Mouse (Mus musculus) heart, adult 2 months (tissue): Measurements from ENCODE around the gene Lat2. TPM values are rescaled to one million over a fixed set of nuclear protein-coding genes. Genes with fewer than 3 reads are reported as not detected.

Source experiments
- DNase-seq, 2 experiments: peaks; one replicate each; pipeline ENCODE4 v3.0.0; 2021
- H3K27ac ChIP-seq: fragments of 200-600 bp; 2 replicates; pipeline ENCODE4 v1.8.1; 2022
- H3K27me3 ChIP-seq: fragments of 200-500 bp; 2 replicates; pipeline ENCODE4 v1.6.1; 2012; ENCODE audit warnings: mild to moderate bottlenecking, low read length, inconsistent platforms, mixed read lengths; ENCODE audit not compliant: control insufficient read depth, insufficient read depth
- H3K36me3 ChIP-seq: fragments of 200-500 bp; 2 replicates; pipeline ENCODE4 v1.6.1; 2012; ENCODE audit warnings: low read length, inconsistent platforms; ENCODE audit not compliant: control insufficient read depth, insufficient read depth
- H3K4me1 ChIP-seq: fragments of 200-500 bp; 2 replicates; pipeline ENCODE4 v1.6.1; 2011; ENCODE audit warnings: low read length; ENCODE audit not compliant: control insufficient read depth, insufficient read depth
- H3K4me3 ChIP-seq: fragments of 200-600 bp; 2 replicates; pipeline ENCODE4 v1.8.1; 2022
- H3K79me2 ChIP-seq: fragments of 200-500 bp; replicated peaks from 2 replicates; pipeline ENCODE4 v1.6.1; 2012; ENCODE audit warnings: mild to moderate bottlenecking, inconsistent platforms, low read length, moderate library complexity, mixed read lengths; ENCODE audit not compliant: control insufficient read depth, insufficient read depth
- H3K9ac ChIP-seq: fragments of 200-500 bp; 2 replicates; pipeline ENCODE4 v1.6.1; 2012; ENCODE audit warnings: low read depth, mild to moderate bottlenecking, control low read depth, inconsistent platforms, low read length, mixed read lengths
- CTCF ChIP-seq: fragments of 200-600 bp; IDR thresholded peaks from 2 replicates; pipeline ENCODE4 v1.8.1; 2022; ENCODE audit warnings: antibody characterized with exemption, mild to moderate bottlenecking, moderate library complexity
- EP300 ChIP-seq: fragments of 200-500 bp; IDR thresholded peaks from 2 replicates; pipeline ENCODE4 v1.6.1; 2011; ENCODE audit warnings: low read depth, low read length, control low read depth; ENCODE audit not compliant: insufficient read depth
- POLR2A ChIP-seq: fragments of 200-500 bp; IDR thresholded peaks from 2 replicates; pipeline ENCODE4 v1.6.1; 2011; ENCODE audit warnings: mild to moderate bottlenecking, low read depth, low read length, control low read depth; ENCODE audit not compliant: insufficient read depth
- WGBS: fragments of 180-500 bp; shearing (Covaris S2); methylation state at CpG from one replicate; pipeline ENCODE4 v1.1.7; 2018; 5-methylcytosine and 5-hydroxymethylcytosine counted together
- intact Hi-C: fragments of 180-260 bp; cut with DNase I; formaldehyde crosslinking; loops from one replicate; pipeline ENCODE4 v1.15.1; 2025
- polyA plus RNA-seq: library from polyadenylated mRNA; depleted of rRNA; stranded (reverse); fragments of >200 nt; gene quantifications from 2 replicates; pipeline ENCODE4 v1.2.3, GENCODE M21; 2012
- total RNA-seq, 2 experiments: library from RNA; stranded (reverse); gene quantifications; 2 replicates each; pipeline ENCODE4 v1.2.3; 2021

Lat2 gene
- total and polyA plus RNA-seq, 3 experiments: 1.1 to 3.3 (median 1.6) TPM

- TF ChIP-seq EP300 (no peak), CTCF (no peak), POLR2A (no peak)
- 5% methylated on average over 5 of the region's 5 CpGs for WGBS
- H3K9ac ChIP-seq: peak overlapping the region; percentile 97
- intact Hi-C loops: loop anchor here (2.0 kb wide), 2 partner anchors 41 to 55 kb away; no protein-coding TSS in a partner anchor
- H3K4me3 ChIP-seq: peak overlapping the region; percentile 97
- H3K4me1 ChIP-seq: peaks cover 8% of the 10 kb centered on the region
- DNase-seq: no peak
- peak overlapping the region; percentile 97 for H3K27ac ChIP-seq
- no peaks in the 10 kb centered on the region for H3K27me3 ChIP-seq
- peaks cover 26% of the 10 kb centered on the region for H3K36me3 ChIP-seq
- peaks cover 9% of the 10 kb centered on the region for H3K79me2 ChIP-seq
These were observed 23.1 kb upstream of the Lat2 start for GRCm38 (mm10) chr5:134637820-134638367.

DNA sequence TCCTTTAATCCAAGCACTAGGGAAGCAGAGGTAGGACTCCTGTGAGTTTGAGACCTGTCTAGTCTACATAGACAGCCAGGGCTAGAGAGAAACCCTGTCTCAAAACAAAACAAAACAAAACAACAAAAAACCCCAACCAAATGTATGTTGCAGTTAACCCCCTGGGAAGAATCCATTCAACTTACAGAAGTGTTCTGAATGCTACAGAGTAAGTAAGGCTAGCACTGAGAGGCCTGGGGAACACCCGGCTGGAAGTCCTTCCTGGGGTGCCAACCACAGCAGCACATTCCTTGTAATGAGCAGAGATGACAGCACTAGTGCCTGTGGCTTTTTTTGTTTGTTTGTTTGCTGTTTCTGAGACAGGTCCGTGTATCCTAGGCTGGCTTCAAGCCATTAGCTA lies 18.0 kb upstream of the Lat2 start:
- Histone ChIP-seq H3K27me3 (no peaks in the 10 kb centered on the region), H3K27ac (no peak overlapping the region), H3K9ac (no peak overlapping the region), H3K79me2 (peaks cover 11% of the 10 kb centered on the region), H3K4me3 (no peak overlapping the region), H3K4me1 (peaks cover 19% of the 10 kb centered on the region), H3K36me3 (peaks cover 32% of the 10 kb centered on the region)
- intact Hi-C loops: no loop called here
- TF ChIP-seq CTCF (no peak), EP300 (no peak), POLR2A (no peak)
- WGBS: 23% methylated on average over 2 of the region's 2 CpGs
- no peak for DNase-seq

DNA sequence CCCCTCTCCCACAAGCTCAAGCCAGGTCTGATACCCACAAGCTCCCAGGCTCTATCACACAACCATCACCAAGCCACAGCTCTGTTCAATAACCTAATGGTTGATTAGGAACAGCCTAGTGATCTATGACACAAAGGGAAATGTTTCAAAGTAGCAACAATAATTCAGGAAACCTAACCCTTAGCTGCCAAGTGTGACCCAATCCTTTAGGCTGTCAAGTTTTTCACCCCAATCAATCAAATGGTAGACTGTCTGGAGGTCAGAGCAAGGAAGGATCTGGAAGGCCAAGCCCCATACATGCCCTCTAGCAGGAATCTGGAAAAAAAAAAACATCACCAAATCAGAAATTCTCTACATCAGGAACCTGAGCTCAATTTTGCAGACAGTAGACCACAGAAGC lies 16.0 kb upstream of the Lat2 start:
- Histone ChIP-seq H3K27me3 (no peaks in the 10 kb centered on the region), H3K79me2 (peaks cover 9% of the 10 kb centered on the region), H3K4me1 (peaks cover 16% of the 10 kb centered on the region), H3K27ac (no peak overlapping the region), H3K9ac (no peak overlapping the region), H3K36me3 (peaks cover 22% of the 10 kb centered on the region), H3K4me3 (no peak overlapping the region)
- DNase-seq: no peak
- intact Hi-C loops: no loop called here
- no peak for TF ChIP-seq CTCF
- no peak for TF ChIP-seq EP300
- no peak for TF ChIP-seq POLR2A

DNA sequence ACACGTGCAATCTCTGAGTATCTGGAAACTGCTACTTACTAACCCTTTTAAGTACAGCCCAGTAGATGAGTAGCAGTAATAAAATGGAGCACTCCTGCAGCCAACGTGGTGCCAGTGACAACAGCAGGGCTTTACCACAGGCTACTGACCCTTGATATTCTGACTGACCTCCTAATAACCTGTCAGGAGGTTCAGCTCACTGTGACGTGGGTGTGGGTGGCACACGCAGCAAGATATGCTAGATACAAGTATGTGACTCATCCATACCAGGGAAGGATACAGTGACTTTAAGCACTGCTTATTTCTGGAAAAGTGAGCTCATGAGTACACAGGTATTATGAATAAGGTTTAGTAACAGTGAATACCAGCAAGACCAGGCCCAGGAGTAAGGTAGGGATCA lies 14.7 kb upstream of the Lat2 start:
- 37% methylated on average over 4 of the region's 4 CpGs for WGBS
- peaks cover 5% of the 10 kb centered on the region for H3K79me2 ChIP-seq
- no peak overlapping the region for H3K4me3 ChIP-seq
- TF ChIP-seq CTCF (no peak), EP300 (no peak), POLR2A (no peak)
- H3K27me3 ChIP-seq: no peaks in the 10 kb centered on the region
- intact Hi-C loops: no loop called here
- H3K4me1 ChIP-seq: peaks cover 13% of the 10 kb centered on the region
- H3K9ac ChIP-seq: no peak overlapping the region
- H3K27ac ChIP-seq: no peak overlapping the region
- H3K36me3 ChIP-seq: peaks cover 14% of the 10 kb centered on the region
- no peak for DNase-seq

GRCm38 (mm10) chr5:134622069-134622468 lies 7.2 kb upstream of the Lat2 start:
- TF ChIP-seq EP300: no peak
- no peak for TF ChIP-seq POLR2A
- no peak for TF ChIP-seq CTCF
- Histone ChIP-seq H3K9ac (no peak overlapping the region), H3K27ac (no peak overlapping the region), H3K4me3 (no peak overlapping the region), H3K36me3 (no peaks in the 10 kb centered on the region), H3K4me1 (no peaks in the 10 kb centered on the region), H3K27me3 (no peaks in the 10 kb centered on the region), H3K79me2 (no peaks in the 10 kb centered on the region)
- intact Hi-C loops: no loop called here
- DNase-seq: no peak
- WGBS: 77% methylated on average over 2 of the region's 2 CpGs

GRCm38 (mm10) chr5:134621099-134621640 lies 6.3 kb upstream of the Lat2 start:
- no peak for TF ChIP-seq EP300
- no peak for TF ChIP-seq CTCF
- no peak for TF ChIP-seq POLR2A
- no peak overlapping the region for H3K27ac ChIP-seq
- DNase-seq: no peak
- H3K27me3 ChIP-seq: no peaks in the 10 kb centered on the region
- H3K4me3 ChIP-seq: no peak overlapping the region
- no peaks in the 10 kb centered on the region for H3K4me1 ChIP-seq
- no peaks in the 10 kb centered on the region for H3K79me2 ChIP-seq
- intact Hi-C loops: no loop called here
- no peak overlapping the region for H3K9ac ChIP-seq
- 84% methylated on average over 16 of the region's 16 CpGs for WGBS
- no peaks in the 10 kb centered on the region for H3K36me3 ChIP-seq
